Mouse (Mus musculus): Measurements from ENCODE around the gene Thap2. TPM values are rescaled to one million over a fixed set of nuclear protein-coding genes. Genes with fewer than 3 reads are reported as not detected.

Gene Thap2
- total and polyA plus RNA-seq, 3 experiments: 5.8 to 5.9 TPM; not detected in 1

- peaks cover 21 to 48% of the 10 kb centered on the region in 2 experiments for H3K36me3 ChIP-seq (ENCODE audit: control insufficient read depth in 1 of 2, insufficient read depth in 2 of 2, low read length in 2 of 2)
Measured at GRCm38 (mm10) chr10:115387891-115388290, 3.6 kb upstream of the Thap2 start.

GRCm38 (mm10) chr10:115385018-115386002, 1.1 kb upstream of the Thap2 start:
- Histone ChIP-seq H3K36me3 (ENCODE audit: control insufficient read depth in 1 of 2, insufficient read depth in 2 of 2, low read length in 2 of 2) (peaks cover 8 to 45% of the 10 kb centered on the region in 2 experiments), H3K4me3 (ENCODE audit: control insufficient read depth in 1 of 2, insufficient read depth in 1 of 2, low read depth in 2 of 2, low read length in 2 of 2) (peak overlapping the region; percentile 86 to 93), H3K9ac (ENCODE audit: control insufficient read depth, low read depth, low read length, poor library complexity, severe bottlenecking) (peak overlapping the region; percentile 95), H3K9me3 (replicated peaks; ENCODE audit: insufficient read depth, low read length) (no peaks in the 10 kb centered on the region), H3K4me1 (ENCODE audit: control insufficient read depth in 1 of 2, insufficient read depth in 2 of 2, low read length in 2 of 2) (peaks cover 5 to 16% of the 10 kb centered on the region in 2 experiments), H3K27ac (ENCODE audit: control insufficient read depth, low read depth, low read length) (peak overlapping the region; percentile 82), H3K79me2 (ENCODE audit: control insufficient read depth, insufficient read depth, low read length, poor library complexity) (peaks cover 56% of the 10 kb centered on the region), H3K27me3 (ENCODE audit: control insufficient read depth in 1 of 2, insufficient read depth in 2 of 2, low read length in 2 of 2) (no peaks in the 10 kb centered on the region)
- DNase-seq (ENCODE audit: low read depth, low spot score): peak; percentile 83
- no peak for TF ChIP-seq RAD21 (IDR thresholded peaks at IDR 0.05; ENCODE audit: low read depth, low read length)
- TF ChIP-seq MXI1 (IDR thresholded peaks at IDR 0.05; ENCODE audit: low read depth, low read length): 0 out of 2 replicates have a peak, but pooled peaks have one; percentile 23
- no peak for TF ChIP-seq E2F4 (IDR thresholded peaks at IDR 0.05; ENCODE audit: borderline replicate concordance, low read depth, low read length)
- no peak for TF ChIP-seq MEF2A (IDR thresholded peaks at IDR 0.05; ENCODE audit: extremely low read depth, insufficient replicate concordance, low read depth, low read length, poor library complexity, severe bottlenecking)
- TF ChIP-seq USF2 (IDR thresholded peaks at IDR 0.05; ENCODE audit: borderline replicate concordance in 1 of 2, insufficient read depth in 1 of 2, low read depth in 1 of 2, low read length in 2 of 2): no peak
- TF ChIP-seq TCF12 (IDR thresholded peaks at IDR 0.05; ENCODE audit: low read depth, low read length): no peak
- no peak for TF ChIP-seq NRF1 (IDR thresholded peaks at IDR 0.05; ENCODE audit: insufficient read depth, low read depth, low read length, poor library complexity, severe bottlenecking)
- TF ChIP-seq USF1 (IDR thresholded peaks at IDR 0.05; ENCODE audit: low read depth, low read length): no peak
- TF ChIP-seq MAX (IDR thresholded peaks at IDR 0.05; ENCODE audit: low read length): no peak
- no peak for TF ChIP-seq EP300 (IDR thresholded peaks at IDR 0.05; ENCODE audit: low read depth in 1 of 2, low read length in 2 of 2)
- TF ChIP-seq GATA1 (IDR thresholded peaks at IDR 0.05; ENCODE audit: low read depth, low read length): no peak
- TF ChIP-seq ZNF384 (IDR thresholded peaks at IDR 0.05; ENCODE audit: low read depth, low read length): no peak
- no peak for TF ChIP-seq MAFK (IDR thresholded peaks at IDR 0.05; ENCODE audit: borderline replicate concordance, low read depth, low read length)
- no peak for TF ChIP-seq MYC (IDR thresholded peaks at IDR 0.05; ENCODE audit: low read depth, low read length)
- no peak for TF ChIP-seq NELFE (IDR thresholded peaks at IDR 0.05; ENCODE audit: low read depth, low read length)
- no peak for TF ChIP-seq KAT2A (conservative IDR thresholded peaks at IDR 0.05; ENCODE audit: low read depth, low read length)
- TF ChIP-seq UBTF (IDR thresholded peaks at IDR 0.05; ENCODE audit: borderline replicate concordance, insufficient read depth, low read depth, low read length): peak; percentile 81; the same call in 1 of the 2 replicates
- TF ChIP-seq CHD1 (IDR thresholded peaks at IDR 0.05; ENCODE audit: low read depth, low read length): no peak
- TF ChIP-seq SIN3A (IDR thresholded peaks at IDR 0.05; ENCODE audit: low read length): peak; percentile 18; the same call in 1 of the 2 replicates
- TF ChIP-seq ZC3H11A (IDR thresholded peaks at IDR 0.05; ENCODE audit: low read depth, low read length): no peak
- no peak for TF ChIP-seq MAZ (IDR thresholded peaks at IDR 0.05; ENCODE audit: low read depth, low read length)
- no peak for TF ChIP-seq ZMIZ1 (IDR thresholded peaks at IDR 0.05; ENCODE audit: low read depth, low read length)
- TF ChIP-seq BHLHE40 (IDR thresholded peaks at IDR 0.05; ENCODE audit: borderline replicate concordance, low read depth, low read length): no peak
- no peak for TF ChIP-seq ELF1 (IDR thresholded peaks at IDR 0.05; ENCODE audit: low read depth, low read length)
- TF ChIP-seq TBP (IDR thresholded peaks at IDR 0.05; ENCODE audit: low read depth, low read length): peak; percentile 45; the same call in 1 of the 2 replicates
- TF ChIP-seq POLR2AphosphoS2 (IDR thresholded peaks at IDR 0.05; ENCODE audit: low read length): no peak
- TF ChIP-seq POLR2A (IDR thresholded peaks at IDR 0.05; ENCODE audit: control insufficient read depth in 1 of 2, insufficient read depth in 1 of 2, low read depth in 1 of 2, low read length in 2 of 2, poor library complexity in 1 of 2): peak in 1 of 2 experiments; percentile 33; a peak in 3 of 4 replicates

More at GRCm38 (mm10) chr10:115387891-115388290, 3.6 kb upstream of the Thap2 start:
- Histone ChIP-seq H3K79me2 (ENCODE audit: control insufficient read depth, insufficient read depth, low read length, poor library complexity) (peaks cover 64% of the 10 kb centered on the region), H3K9me3 (replicated peaks; ENCODE audit: insufficient read depth, low read length) (no peaks in the 10 kb centered on the region), H3K9ac (ENCODE audit: control insufficient read depth, low read depth, low read length, poor library complexity, severe bottlenecking) (peak overlapping the region; percentile 26), H3K4me1 (ENCODE audit: control insufficient read depth in 1 of 2, insufficient read depth in 2 of 2, low read length in 2 of 2) (peaks cover 8 to 9% of the 10 kb centered on the region in 2 experiments; a peak in 3 of 4 replicates), H3K27ac (ENCODE audit: control insufficient read depth, low read depth, low read length) (peak overlapping the region; percentile 46; the same call in 1 of the 2 replicates), H3K4me3 (ENCODE audit: control insufficient read depth in 1 of 2, insufficient read depth in 1 of 2, low read depth in 2 of 2, low read length in 2 of 2) (peak overlapping the region; percentile 5 to 35; a peak in 2 of 4 replicates), H3K27me3 (ENCODE audit: control insufficient read depth in 1 of 2, insufficient read depth in 2 of 2, low read length in 2 of 2) (no peaks in the 10 kb centered on the region)
- DNase-seq (ENCODE audit: low read depth, low spot score): peak; percentile 34
- TF ChIP-seq EP300 (IDR thresholded peaks at IDR 0.05; ENCODE audit: low read depth in 1 of 2, low read length in 2 of 2) (peak in 1 of 2 experiments; percentile 23; a peak in 1 of 4 replicates), MYC (IDR thresholded peaks at IDR 0.05; ENCODE audit: low read depth, low read length) (no peak), KAT2A (conservative IDR thresholded peaks at IDR 0.05; ENCODE audit: low read depth, low read length) (peak; percentile 19; the same call in 1 of the 2 replicates)
